Mouse (Mus musculus) MEL (cell line): Measurements from ENCODE around the gene 6430628N08Rik. TPM values are rescaled to one million over a fixed set of nuclear protein-coding genes. Genes with fewer than 3 reads are reported as not detected.

Source experiments
- DNase-seq: peaks from one replicate; pipeline ENCODE4 v3.0.0; 2011; ENCODE audit warnings: low read depth, low spot score
- H3K27ac ChIP-seq: 2 replicates; pipeline ENCODE4 v1.5.1; 2012; ENCODE audit warnings: low read depth, mild to moderate bottlenecking, control low read depth, low read length, moderate library complexity; ENCODE audit not compliant: control insufficient read depth
- H3K27me3 ChIP-seq, 2 experiments: fragments of 150-350 bp in 1 of 2; sonication (generic) in 1 of 2; 2 replicates each; pipeline ENCODE4 v1.6.1; 2012; ENCODE audit warnings: low read length in 2 of 2, mild to moderate bottlenecking in 2 of 2, improper control_type of control experiment in 1 of 2, moderate library complexity in 1 of 2; ENCODE audit not compliant: insufficient read depth in 2 of 2, control insufficient read depth in 1 of 2
- H3K36me3 ChIP-seq, 2 experiments: 2 replicates each; pipeline ENCODE4 v1.6.1; 2012 to 2014; ENCODE audit warnings: low read length in 2 of 2, improper control_type of control experiment in 1 of 2, inconsistent platforms in 1 of 2, mild to moderate bottlenecking in 1 of 2; ENCODE audit not compliant: insufficient read depth in 2 of 2, control insufficient read depth in 1 of 2
- H3K4me1 ChIP-seq, 2 experiments: fragments of 150-350 bp in 1 of 2; sonication (generic) in 1 of 2; 2 replicates each; pipeline ENCODE4 v1.6.1; 2012; ENCODE audit warnings: low read length in 2 of 2, improper control_type of control experiment in 1 of 2, mild to moderate bottlenecking in 1 of 2; ENCODE audit not compliant: insufficient read depth in 2 of 2, control insufficient read depth in 1 of 2
- H3K4me3 ChIP-seq, 2 experiments: fragments of 150-350 bp in 1 of 2; sonication (generic) in 1 of 2; 2 replicates each; pipeline ENCODE4 v1.5.1; 2012; ENCODE audit warnings: low read depth in 2 of 2, low read length in 2 of 2, mild to moderate bottlenecking in 2 of 2, moderate library complexity in 2 of 2, control low read depth in 1 of 2, improper control_type of control experiment in 1 of 2; ENCODE audit not compliant: control insufficient read depth in 1 of 2, insufficient read depth in 1 of 2
- H3K79me2 ChIP-seq: 2 replicates; pipeline ENCODE4 v1.6.1; 2012; ENCODE audit warnings: mild to moderate bottlenecking, low read length, moderate library complexity; ENCODE audit not compliant: control insufficient read depth, poor library complexity, insufficient read depth
- H3K9ac ChIP-seq: 2 replicates; pipeline ENCODE4 v1.6.1; 2012; ENCODE audit warnings: low read depth, mild to moderate bottlenecking, control low read depth, low read length, moderate library complexity; ENCODE audit not compliant: control insufficient read depth, poor library complexity, severe bottlenecking
- H3K9me3 ChIP-seq: fragments of 150-350 bp; sonication (generic); replicated peaks from 2 replicates; pipeline ENCODE4 v1.6.1; 2012; ENCODE audit warnings: mild to moderate bottlenecking, low read length, improper control_type of control experiment, moderate library complexity; ENCODE audit not compliant: insufficient read depth
- CHD1 ChIP-seq: IDR thresholded peaks from 2 replicates; pipeline ENCODE4 v1.6.1; 2012; ENCODE audit warnings: low read depth, mild to moderate bottlenecking, inconsistent platforms, low read length, improper control_type of control experiment
- CHD2 ChIP-seq: IDR thresholded peaks from 2 replicates; pipeline ENCODE4 v1.6.1; 2011; ENCODE audit warnings: low read length, improper control_type of control experiment
- CTCF ChIP-seq, 3 experiments: IDR thresholded peaks in 2 of 3; conservative IDR thresholded peaks in 1 of 3; 2 replicates each; pipeline ENCODE4 v1.5.1; 2011 to 2012; ENCODE audit warnings: low read length in 3 of 3, low read depth in 2 of 3, mild to moderate bottlenecking in 2 of 3, improper control_type of control experiment in 1 of 3, inconsistent platforms in 1 of 3, mixed read lengths in 1 of 3, moderate library complexity in 1 of 3; ENCODE audit not compliant: control insufficient read depth in 1 of 3, insufficient read depth in 1 of 3, poor library complexity in 1 of 3, severe bottlenecking in 1 of 3
- EP300 ChIP-seq, 2 experiments: IDR thresholded peaks; 2 replicates each; pipeline ENCODE4 v1.6.1; 2011; ENCODE audit warnings: improper control_type of control experiment in 2 of 2, low read length in 2 of 2, low read depth in 1 of 2, mild to moderate bottlenecking in 1 of 2
- GABPA ChIP-seq: IDR thresholded peaks from 2 replicates; pipeline ENCODE4 v1.6.1; 2012; ENCODE audit warnings: low read depth, mild to moderate bottlenecking, inconsistent platforms, low read length, improper control_type of control experiment, moderate library complexity
- HCFC1 ChIP-seq: IDR thresholded peaks from 2 replicates; pipeline ENCODE4 v1.6.1; 2012; ENCODE audit warnings: low read depth, mild to moderate bottlenecking, inconsistent platforms, low read length, improper control_type of control experiment, moderate library complexity
- JUND ChIP-seq: IDR thresholded peaks from 2 replicates; pipeline ENCODE4 v1.6.1; 2011; ENCODE audit warnings: low read depth, mild to moderate bottlenecking, improper control_type of control experiment, low read length
- KAT2A ChIP-seq: conservative IDR thresholded peaks from 2 replicates; pipeline ENCODE4 v1.6.1; 2012; ENCODE audit warnings: low read depth, low read length, improper control_type of control experiment, inconsistent platforms
- MAFK ChIP-seq: IDR thresholded peaks from 2 replicates; pipeline ENCODE4 v1.6.1; 2011; ENCODE audit warnings: low read depth, mild to moderate bottlenecking, low read length, improper control_type of control experiment, borderline replicate concordance
- MAX ChIP-seq: IDR thresholded peaks from 2 replicates; pipeline ENCODE4 v1.6.1; 2011; ENCODE audit warnings: low read length, improper control_type of control experiment
- MAZ ChIP-seq: IDR thresholded peaks from 2 replicates; pipeline ENCODE4 v1.6.1; 2012; ENCODE audit warnings: low read depth, mild to moderate bottlenecking, inconsistent platforms, low read length, improper control_type of control experiment
- MEF2A ChIP-seq: IDR thresholded peaks from 2 replicates; pipeline ENCODE4 v1.6.1; 2014; ENCODE audit warnings: low read depth, mild to moderate bottlenecking, inconsistent platforms, low read length, improper control_type of control experiment; ENCODE audit not compliant: poor library complexity, insufficient replicate concordance, severe bottlenecking; ENCODE audit errors: extremely low read depth
- NELFE ChIP-seq: IDR thresholded peaks from 2 replicates; pipeline ENCODE4 v1.6.1; 2011; ENCODE audit warnings: low read depth, low read length, improper control_type of control experiment
- NRF1 ChIP-seq: IDR thresholded peaks from 2 replicates; pipeline ENCODE4 v1.6.1; 2014; ENCODE audit warnings: low read depth, mild to moderate bottlenecking, inconsistent platforms, low read length, improper control_type of control experiment, moderate library complexity; ENCODE audit not compliant: poor library complexity, insufficient read depth, severe bottlenecking
- POLR2A ChIP-seq, 2 experiments: IDR thresholded peaks; 2 replicates each; pipeline ENCODE4 v1.6.1; 2011 to 2012; ENCODE audit warnings: low read length in 2 of 2, mild to moderate bottlenecking in 2 of 2, control low read depth in 1 of 2, improper control_type of control experiment in 1 of 2, low read depth in 1 of 2, moderate library complexity in 1 of 2; ENCODE audit not compliant: control insufficient read depth in 1 of 2, insufficient read depth in 1 of 2, poor library complexity in 1 of 2
- POLR2AphosphoS5 ChIP-seq: IDR thresholded peaks from 2 replicates; pipeline ENCODE4 v1.6.1; 2012; ENCODE audit warnings: low read depth, borderline replicate concordance, mild to moderate bottlenecking, inconsistent platforms, low read length, moderate library complexity, mixed read lengths
- RAD21 ChIP-seq: IDR thresholded peaks from 2 replicates; pipeline ENCODE4 v1.6.1; 2011; ENCODE audit warnings: mild to moderate bottlenecking, low read depth, low read length, improper control_type of control experiment
- SIN3A ChIP-seq: IDR thresholded peaks from 2 replicates; pipeline ENCODE4 v1.6.1; 2012; ENCODE audit warnings: low read length, improper control_type of control experiment, inconsistent platforms
- TBP ChIP-seq: IDR thresholded peaks from 2 replicates; pipeline ENCODE4 v1.8.0; 2011; ENCODE audit warnings: low read depth, low read length, improper control_type of control experiment
- TCF12 ChIP-seq: IDR thresholded peaks from 2 replicates; pipeline ENCODE4 v1.6.1; 2014; ENCODE audit warnings: low read depth, mild to moderate bottlenecking, inconsistent platforms, low read length, improper control_type of control experiment, moderate library complexity
- UBTF ChIP-seq: IDR thresholded peaks from 2 replicates; pipeline ENCODE4 v1.6.1; 2012; ENCODE audit warnings: low read depth, mild to moderate bottlenecking, inconsistent platforms, low read length, improper control_type of control experiment, moderate library complexity, borderline replicate concordance; ENCODE audit not compliant: insufficient read depth
- USF1 ChIP-seq: IDR thresholded peaks from 2 replicates; pipeline ENCODE4 v1.6.1; 2014; ENCODE audit warnings: low read depth, mild to moderate bottlenecking, inconsistent platforms, low read length, improper control_type of control experiment, moderate library complexity
- USF2 ChIP-seq, 2 experiments: IDR thresholded peaks; 2 replicates each; pipeline ENCODE4 v1.6.1; 2011 to 2012; ENCODE audit warnings: improper control_type of control experiment in 2 of 2, low read length in 2 of 2, borderline replicate concordance in 1 of 2, inconsistent platforms in 1 of 2, low read depth in 1 of 2, mild to moderate bottlenecking in 1 of 2; ENCODE audit not compliant: insufficient read depth in 1 of 2
- ZC3H11A ChIP-seq: IDR thresholded peaks from 2 replicates; pipeline ENCODE4 v1.6.1; 2012; ENCODE audit warnings: low read depth, mild to moderate bottlenecking, inconsistent platforms, low read length, improper control_type of control experiment
- ZKSCAN1 ChIP-seq: IDR thresholded peaks from 2 replicates; pipeline ENCODE4 v1.6.1; 2012; ENCODE audit warnings: low read depth, mild to moderate bottlenecking, inconsistent platforms, low read length, improper control_type of control experiment, moderate library complexity
- ZMIZ1 ChIP-seq: IDR thresholded peaks from 2 replicates; pipeline ENCODE4 v1.6.1; 2012; ENCODE audit warnings: low read depth, mild to moderate bottlenecking, inconsistent platforms, low read length, improper control_type of control experiment, moderate library complexity
- ZNF384 ChIP-seq: IDR thresholded peaks from 2 replicates; pipeline ENCODE4 v1.6.1; 2012; ENCODE audit warnings: low read depth, mild to moderate bottlenecking, inconsistent platforms, low read length, improper control_type of control experiment
- polyA plus RNA-seq, 2 experiments: library from polyadenylated mRNA; stranded (reverse) in 1 of 2; unstranded in 1 of 2; fragments of >175 nt in 1 of 2; fragments of >200 nt in 1 of 2; gene quantifications; 2 replicates each; pipeline versions ENCODE4 v1.2.1 to v1.2.4; 2012; ENCODE audit warnings: low replicate concordance in 2 of 2, low read depth in 1 of 2; ENCODE audit not compliant: insufficient read length in 2 of 2, insufficient read depth in 1 of 2, missing spikeins in 1 of 2
- total RNA-seq: library from RNA; depleted of rRNA; stranded (reverse); fragments of 300-350 nt; gene quantifications from 2 replicates; pipeline ENCODE4 v1.2.3, GENCODE M21; 2012

Gene 6430628N08Rik
- total and polyA plus RNA-seq, 3 experiments = not detected

- no peak overlapping the region for H3K9ac ChIP-seq
- no peaks in the 10 kb centered on the region for H3K27me3 ChIP-seq
- TF ChIP-seq MEF2A (no peak), TBP (no peak)
- TF ChIP-seq, all 39 proteins: peak for 0
- H3K9me3 ChIP-seq = no peaks in the 10 kb centered on the region
- no peak overlapping the region for H3K4me3 ChIP-seq
- no peak for DNase-seq
- peaks cover under 1 to 14% of the 10 kb centered on the region in 2 experiments; a peak in 3 of 4 replicates for H3K36me3 ChIP-seq
- peaks cover 0 to 2% of the 10 kb centered on the region in 2 experiments; a peak in 1 of 4 replicates for H3K4me1 ChIP-seq
- H3K79me2 ChIP-seq = no peaks in the 10 kb centered on the region
- H3K27ac ChIP-seq = no peak overlapping the region
Measured at GRCm38 (mm10) chr4:115863352-115863751, 27.1 kb upstream of the 6430628N08Rik start.

- Histone ChIP-seq H3K27me3 (no peaks in the 10 kb centered on the region), H3K36me3 (peaks cover 0 to 14% of the 10 kb centered on the region in 2 experiments; a peak in 2 of 4 replicates)
Measured at GRCm38 (mm10) chr4:115863880-115864279, 26.6 kb upstream of the 6430628N08Rik start.

GRCm38 (mm10) chr4:115869512-115870210 is 20.8 kb upstream of the 6430628N08Rik start:
- no peaks in the 10 kb centered on the region for H3K27me3 ChIP-seq
- no peak overlapping the region for H3K9ac ChIP-seq
- no peak overlapping the region for H3K27ac ChIP-seq
- H3K4me1 ChIP-seq = no peaks in the 10 kb centered on the region
- DNase-seq = no peak
- H3K36me3 ChIP-seq = peaks cover 0 to 16% of the 10 kb centered on the region in 2 experiments; a peak in 2 of 4 replicates
- H3K79me2 ChIP-seq = no peaks in the 10 kb centered on the region
- TF ChIP-seq MAFK = no peak
- no peak for TF ChIP-seq MAX
- TF ChIP-seq KAT2A = no peak
- no peak for TF ChIP-seq ZKSCAN1
- TF ChIP-seq ZMIZ1 = no peak
- no peak for TF ChIP-seq JUND
- no peak for TF ChIP-seq HCFC1
- no peak for TF ChIP-seq USF2 (IDR thresholded peaks at IDR 0.05; ENCODE audit: borderline replicate concordance in 1 of 2, insufficient read depth in 1 of 2, low read depth in 1 of 2, low read length in 2 of 2)
- no peak for TF ChIP-seq GABPA
- no peak for TF ChIP-seq USF1
- TF ChIP-seq ZNF384 = no peak
- no peak for TF ChIP-seq MAZ
- no peak for TF ChIP-seq SIN3A
- no peak for TF ChIP-seq POLR2A (IDR thresholded peaks at IDR 0.05; ENCODE audit: control insufficient read depth in 1 of 2, insufficient read depth in 1 of 2, low read depth in 1 of 2, low read length in 2 of 2, poor library complexity in 1 of 2)
- TF ChIP-seq CHD2 = no peak
- no peak overlapping the region for H3K4me3 ChIP-seq
- H3K9me3 ChIP-seq = no peaks in the 10 kb centered on the region

More at GRCm38 (mm10) chr4:115863880-115864279, 26.6 kb upstream of the 6430628N08Rik start:
- Histone ChIP-seq H3K4me1 (no peaks in the 10 kb centered on the region), H3K9ac (no peak overlapping the region), H3K27ac (no peak overlapping the region), H3K9me3 (no peaks in the 10 kb centered on the region), H3K79me2 (no peaks in the 10 kb centered on the region), H3K4me3 (no peak overlapping the region)
- no peak for DNase-seq
- TF ChIP-seq EP300 (IDR thresholded peaks at IDR 0.05; ENCODE audit: low read depth in 1 of 2, low read length in 2 of 2) (no peak), MAZ (no peak), NRF1 (no peak), NELFE (no peak), TCF12 (no peak), SIN3A (no peak), CHD2 (no peak), ZC3H11A (no peak), KAT2A (no peak), USF2 (IDR thresholded peaks at IDR 0.05; ENCODE audit: borderline replicate concordance in 1 of 2, insufficient read depth in 1 of 2, low read depth in 1 of 2, low read length in 2 of 2) (no peak), UBTF (no peak), CHD1 (no peak), CTCF (IDR thresholded peaks at IDR 0.05 in 2 of 3, conservative IDR thresholded peaks at IDR 0.05 in 1 of 3; ENCODE audit: control insufficient read depth in 1 of 3, insufficient read depth in 1 of 3, low read depth in 2 of 3, low read length in 3 of 3, poor library complexity in 1 of 3, severe bottlenecking in 1 of 3) (no peak), RAD21 (no peak), JUND (no peak), POLR2AphosphoS5 (no peak)
